Comparison of ENCODE assay signal across 16 mouse cellular contexts in genomic region chr15:93630001-93630541, GRCm38 (mm10). TPM values are rescaled to one million over a fixed set of nuclear protein-coding genes. Genes with fewer than 3 reads are reported as not detected.
DNase-seq lines count a peak whose midpoint lies in the region; ATAC-seq lines count a peak whose summit lies in the region.
"Had no signal": no experiment of that assay in that cellular context is flagged by ENCODE, and none has a peak within 500 bp of the region (broad histone marks: within the 10 kb centered on the region; RNA-seq: fewer than 3 reads in every experiment).

No protein-coding gene starts in this region.

- peaks cover 31% of the 10 kb centered on the region for H3K4me1 ChIP-seq in lung, embryonic 15.5 days
- H3K4me1 ChIP-seq in limb, embryonic 13.5 days: peaks cover 35% of the 10 kb centered on the region
- no peaks in the 10 kb centered on the region for H3K4me1 ChIP-seq in hindbrain, embryonic 13.5 days (replicated peaks)
- H3K4me1 ChIP-seq: neural tube, embryonic 15.5 days had no signal

- no peak overlapping the region for H3K4me3 ChIP-seq in lung, embryonic 15.5 days
- H3K4me3 ChIP-seq in limb, embryonic 13.5 days: no peak overlapping the region
- H3K4me3 ChIP-seq in hindbrain, embryonic 13.5 days: no peak overlapping the region
- H3K4me3 ChIP-seq: erythroblast, embryonic 14.5 days; neural tube, embryonic 15.5 days had no signal

- ATAC-seq in lung, embryonic 15.5 days (ENCODE audit: borderline replicate concordance, extremely low read depth, low FRiP score, low TSS enrichment): peak; percentile 67
- peak; percentile 44; the same call in 1 of the 2 replicates for ATAC-seq in limb, embryonic 13.5 days (ENCODE audit: low FRiP score, low read depth)
- ATAC-seq in hindbrain, embryonic 13.5 days (ENCODE audit: low FRiP score): no peak
- ATAC-seq: hindbrain, embryonic 16.5 days; midbrain, embryonic 16.5 days had no signal

- WGBS in lung, embryonic 15.5 days: 42% methylated on average over 14 of the region's 14 CpGs
- 36% methylated on average over 14 of the region's 14 CpGs for WGBS in limb, embryonic 13.5 days
- 88% methylated on average over 14 of the region's 14 CpGs for WGBS in hindbrain, embryonic 13.5 days

- H3K4me2 ChIP-seq in lung, embryonic 15.5 days: peak overlapping the region; percentile 32; the same call in 1 of the 2 replicates
- peak overlapping the region; percentile 36 for H3K4me2 ChIP-seq in limb, embryonic 13.5 days (replicated peaks)
- H3K4me2 ChIP-seq in hindbrain, embryonic 13.5 days: no peak overlapping the region
- H3K4me2 ChIP-seq: neural tube, embryonic 15.5 days had no signal

- no peaks in the 10 kb centered on the region for H3K27me3 ChIP-seq in lung, embryonic 15.5 days
- H3K27me3 ChIP-seq in limb, embryonic 13.5 days: no peaks in the 10 kb centered on the region
- H3K27me3 ChIP-seq in hindbrain, embryonic 13.5 days: no peaks in the 10 kb centered on the region
- H3K27me3 ChIP-seq: neural tube, embryonic 15.5 days had no signal

- peak; percentile 9 for DNase-seq in adrenal gland, adult 2 months
- DNase-seq in adrenal gland, postnatal 10 days: no peak
- DNase-seq in lung, postnatal 14 days: no peak
- DNase-seq in cerebellum, postnatal 25 days: no peak
- DNase-seq in gastrocnemius, adult 18-20 months (ENCODE audit: low spot score): no peak
- DNase-seq: cerebellum, adult 9-10 months; layer of hippocampus, adult 9-11 months; left cerebral cortex, postnatal 4 days; right cerebral cortex, postnatal 25 days had no signal

- no peaks in the 10 kb centered on the region for H3K9me3 ChIP-seq in lung, embryonic 15.5 days
- H3K9me3 ChIP-seq in limb, embryonic 13.5 days: no peaks in the 10 kb centered on the region
- H3K9me3 ChIP-seq in hindbrain, embryonic 13.5 days: no peaks in the 10 kb centered on the region
- H3K9me3 ChIP-seq: neural tube, embryonic 15.5 days had no signal

- H3K9ac ChIP-seq in lung, embryonic 15.5 days: no peak overlapping the region
- no peak overlapping the region for H3K9ac ChIP-seq in limb, embryonic 13.5 days
- no peak overlapping the region for H3K9ac ChIP-seq in hindbrain, embryonic 13.5 days
- H3K9ac ChIP-seq: neural tube, embryonic 15.5 days had no signal

- H3K36me3 ChIP-seq in lung, embryonic 15.5 days: no peaks in the 10 kb centered on the region
- H3K36me3 ChIP-seq in limb, embryonic 13.5 days: no peaks in the 10 kb centered on the region
- H3K36me3 ChIP-seq in hindbrain, embryonic 13.5 days: no peaks in the 10 kb centered on the region
- H3K36me3 ChIP-seq: neural tube, embryonic 15.5 days had no signal

- H3K27ac ChIP-seq in lung, embryonic 15.5 days: no peak overlapping the region; the same call in none of the 2 replicates
- peak overlapping the region; percentile 6; the same call in 1 of the 2 replicates for H3K27ac ChIP-seq in limb, embryonic 13.5 days
- no peak overlapping the region for H3K27ac ChIP-seq in hindbrain, embryonic 13.5 days
- H3K27ac ChIP-seq: neural tube, embryonic 15.5 days had no signal

RNA-seq across cellular contexts. Expression of gene Prickle1, which starts 34.4 kb away (rescaled TPM):
- total RNA-seq in adrenal gland, adult 2 months (2021): 10 to 100 TPM; 15.7 to 19.4 TPM
- 6.0 and 8.6 TPM in 2 replicates for polyA plus RNA-seq in adrenal gland, adult 2 months (2012; rRNA removed)
- total RNA-seq in adrenal gland, postnatal 10 days (2021): 10 to 100 TPM; 21.0 to 23.8 TPM
- 22.2 and 23.6 TPM in 2 replicates for polyA plus RNA-seq in lung, embryonic 15.5 days (2015; fragmentation: Nextera tagmentation; extraction: Ambion mirVana)
- 56.8 and 57.2 TPM in 2 replicates for polyA plus RNA-seq in limb, embryonic 13.5 days (2015; fragmentation: Nextera tagmentation; extraction: Ambion mirVana)
- polyA plus RNA-seq in hindbrain, embryonic 13.5 days (2015; fragmentation: Nextera tagmentation; extraction: Ambion mirVana): 14.9 and 15.9 TPM in 2 replicates
- 1 to 10 TPM; 2.9 to 3.0 TPM for total RNA-seq in gastrocnemius, adult 18-20 months (2021)
